Mouse (Mus musculus) urinary bladder, postnatal 36 days (tissue): ENCODE results near the gene Irf5.
A peak's percentile ranks its signal among the peaks of the same experiment; 100 is the strongest.

Source experiments
- DNase-seq, 2 experiments: peaks; one replicate each; pipeline ENCODE4 v3.0.0; 2022; ENCODE audit warnings: low spot score in 2 of 2, mixed read lengths in 1 of 2

The Irf5 gene

GRCm38 (mm10) chr6:29526281-29527251 lies at the start of gene Irf5:
TSS of gene Irf5 (plus strand) at chr6:29526625.
- DNase-seq, result peak in 1 of 2 experiments; percentile 33

GRCm38 (mm10) chr6:29482691-29483090 lies 43.7 kb upstream of the Irf5 start:
- DNase-seq, result no peak

- DNase-seq, result peak; percentile 38 to 52
Measured at GRCm38 (mm10) chr6:29484716-29485559, 41.5 kb upstream of the Irf5 start.

- DNase-seq, result no peak
Measured at GRCm38 (mm10) chr6:29485951-29486350, 40.5 kb upstream of the Irf5 start.

GRCm38 (mm10) chr6:29494101-29494500 lies 32.3 kb upstream of the Irf5 start:
- DNase-seq, result peak in 1 of 2 experiments; percentile 38

GRCm38 (mm10) chr6:29496270-29496669 lies 30.2 kb upstream of the Irf5 start:
- no peak for DNase-seq

GRCm38 (mm10) chr6:29497791-29498190 lies 28.6 kb upstream of the Irf5 start:
- no peak for DNase-seq

- no peak for DNase-seq
Measured at GRCm38 (mm10) chr6:29500177-29500576, 26.2 kb upstream of the Irf5 start.

GRCm38 (mm10) chr6:29500810-29501209 lies 25.6 kb upstream of the Irf5 start:
- no peak for DNase-seq

- DNase-seq, result no peak
Measured at GRCm38 (mm10) chr6:29501599-29501998, 24.8 kb upstream of the Irf5 start.

- no peak for DNase-seq
Measured at GRCm38 (mm10) chr6:29505493-29505892, 20.9 kb upstream of the Irf5 start.

GRCm38 (mm10) chr6:29506834-29507233 lies 19.6 kb upstream of the Irf5 start:
- DNase-seq, result no peak

- DNase-seq, result no peak
Measured at GRCm38 (mm10) chr6:29507447-29508309, 18.7 kb upstream of the Irf5 start, which contains the start of gene Kcp. TSS of gene Kcp (minus strand) at chr6:29507952.

- no peak for DNase-seq
Measured at GRCm38 (mm10) chr6:29509086-29509485, 17.3 kb upstream of the Irf5 start.

GRCm38 (mm10) chr6:29513284-29513683 lies 13.1 kb upstream of the Irf5 start:
- peak in 1 of 2 experiments; percentile 30 for DNase-seq

- peak; percentile 69 to 75 for DNase-seq
Measured at GRCm38 (mm10) chr6:29517139-29517538, 9.3 kb upstream of the Irf5 start.

- DNase-seq, result no peak
Measured at GRCm38 (mm10) chr6:29522626-29523300, 3.7 kb upstream of the Irf5 start.

- no peak for DNase-seq
Measured at GRCm38 (mm10) chr6:29523301-29524033, 3.0 kb upstream of the Irf5 start.

GRCm38 (mm10) chr6:29524034-29524489 lies 2.4 kb upstream of the Irf5 start:
- peak in 1 of 2 experiments; percentile 39 for DNase-seq

GRCm38 (mm10) chr6:29525256-29525655 lies 1.2 kb upstream of the Irf5 start:
- no peak for DNase-seq
